Mouse (Mus musculus) C2C12 (cell line): Measurements from ENCODE around the gene Gm28308. TPM values are rescaled to one million over a fixed set of nuclear protein-coding genes. Genes with fewer than 3 reads are reported as not detected.

ENCODE experiments used
- H3K27me3 ChIP-seq: one replicate; pipeline ENCODE4 v1.6.1; 2011; ENCODE audit not compliant: control insufficient read depth, insufficient read depth, insufficient read length
- H3K36me3 ChIP-seq: one replicate; pipeline ENCODE4 v1.6.1; 2011; ENCODE audit not compliant: control insufficient read depth, insufficient read depth
- H3K4me3 ChIP-seq: one replicate; pipeline ENCODE4 v1.5.1; 2011; ENCODE audit warnings: mild to moderate bottlenecking, control low read depth; ENCODE audit not compliant: poor library complexity, insufficient read depth, severe bottlenecking
- H3K79me2 ChIP-seq: one replicate; pipeline ENCODE4 v1.6.1; 2011; ENCODE audit not compliant: control insufficient read depth, insufficient read depth
- H3K79me3 ChIP-seq: one replicate; pipeline ENCODE4 v1.6.1; 2011; ENCODE audit warnings: low read depth, control low read depth
- H3ac ChIP-seq: one replicate; pipeline ENCODE3; 2011; ENCODE audit warnings: low read depth; ENCODE audit not compliant: control insufficient read depth, insufficient read length
- CEBPB ChIP-seq: IDR thresholded peaks from one replicate; pipeline ENCODE4 v1.6.1; 2011; ENCODE audit warnings: low read depth, mild to moderate bottlenecking, control low read depth, moderate library complexity
- CTCF ChIP-seq: IDR thresholded peaks from one replicate; pipeline ENCODE4 v1.5.1; 2011; ENCODE audit not compliant: control insufficient read depth, insufficient read depth, insufficient read length
- FOSL1 ChIP-seq: IDR thresholded peaks from one replicate; pipeline ENCODE4 v1.8.0; 2011; ENCODE audit warnings: mild to moderate bottlenecking, low read length; ENCODE audit not compliant: poor library complexity, insufficient read depth, severe bottlenecking
- MAX ChIP-seq: IDR thresholded peaks from one replicate; pipeline ENCODE4 v1.6.1; 2011; ENCODE audit warnings: mild to moderate bottlenecking, control low read depth
- MYOD1 ChIP-seq: IDR thresholded peaks from one replicate; pipeline ENCODE4 v1.6.1; 2011; ENCODE audit warnings: low read depth; ENCODE audit not compliant: control insufficient read depth, insufficient read length
- MYOG ChIP-seq: IDR thresholded peaks from one replicate; pipeline ENCODE4 v1.6.1; 2011; ENCODE audit not compliant: control insufficient read depth, insufficient read length; ENCODE audit errors: extremely low read depth
- USF1 ChIP-seq: IDR thresholded peaks from one replicate; pipeline ENCODE4 v1.6.1; 2011; ENCODE audit warnings: low read depth, mild to moderate bottlenecking, control low read depth, moderate library complexity
- polyA plus RNA-seq: library from polyadenylated mRNA; unstranded; fragments of >200 nt; fragmentation: generic; extraction: Trizol; gene quantifications from one replicate; pipeline ENCODE4 v1.2.1, GENCODE M21; 2012; ENCODE audit warnings: missing spikeins

Gm28308 gene
- polyA plus RNA-seq, 1 experiment = 0.75 TPM

DNA sequence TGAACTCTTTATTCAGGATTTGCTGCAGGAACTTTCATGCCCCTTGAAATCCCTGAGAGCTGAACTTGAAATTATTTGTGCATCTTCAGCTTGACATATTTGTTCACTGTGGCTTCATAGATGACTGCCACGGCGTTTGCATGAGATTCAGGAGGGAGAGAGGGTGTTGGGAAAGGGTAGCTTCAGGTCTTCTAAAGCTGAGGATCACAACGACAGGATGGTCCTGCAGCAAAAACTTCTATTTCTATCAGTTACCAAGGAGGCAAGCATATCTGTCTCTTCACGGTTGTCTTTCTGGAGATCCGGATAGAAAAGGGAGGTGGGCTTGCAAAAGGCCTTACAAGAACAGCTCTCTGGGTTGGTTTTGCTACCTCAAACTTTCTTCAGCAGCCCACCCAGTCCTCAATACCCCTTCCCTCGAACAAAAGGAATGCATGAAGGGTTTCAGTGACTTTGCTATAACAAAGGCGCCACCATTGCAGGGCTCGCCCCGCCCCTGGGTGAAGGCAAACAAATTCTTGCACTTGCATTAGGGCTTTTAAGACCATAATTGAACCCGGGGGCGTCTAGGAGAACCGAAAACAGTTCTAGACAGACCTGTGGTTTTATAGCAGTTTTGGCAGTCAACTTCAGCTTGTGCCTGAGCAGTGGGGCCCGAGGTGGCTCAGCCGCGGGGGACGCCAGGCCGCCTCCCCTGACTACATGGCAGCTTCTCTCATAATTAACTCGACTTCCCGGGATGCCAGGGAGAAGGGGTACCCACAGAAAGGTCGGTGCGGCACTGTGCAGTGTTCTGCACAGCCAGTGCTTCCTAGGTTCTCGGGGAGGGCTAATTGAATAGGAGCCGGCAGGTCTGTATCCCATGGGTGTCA, 34.9 kb upstream of the Gm28308 start:
- H3ac ChIP-seq = peak overlapping the region; percentile 52

DNA sequence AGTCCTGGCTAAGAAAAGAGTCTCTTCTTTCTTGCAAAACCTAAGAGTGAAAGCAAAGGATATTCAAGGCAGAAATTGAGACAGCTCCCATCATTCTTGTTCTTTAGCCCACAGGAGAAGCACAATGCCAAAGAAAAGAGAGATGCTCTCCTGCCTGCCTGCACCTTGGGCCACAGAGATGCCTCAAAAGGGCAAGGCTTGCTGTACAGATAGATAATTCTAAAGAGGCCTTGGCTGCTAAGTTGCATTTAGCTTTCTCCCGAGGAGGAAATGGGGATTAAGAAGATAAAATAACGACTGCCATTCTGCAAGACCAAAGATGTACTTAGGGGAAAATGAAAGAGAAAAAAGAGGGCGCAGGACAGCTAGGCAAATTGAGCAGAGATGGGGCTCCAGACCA, 33.8 kb upstream of the Gm28308 start:
- peaks cover 95% of the 10 kb centered on the region for H3K79me2 ChIP-seq
- peak overlapping the region; percentile 75 for H3K4me3 ChIP-seq
- no peaks in the 10 kb centered on the region for H3K27me3 ChIP-seq
- peaks cover 66% of the 10 kb centered on the region for H3K79me3 ChIP-seq
- H3K36me3 ChIP-seq = peaks cover 19% of the 10 kb centered on the region
- TF ChIP-seq USF1 (no peak), MYOG (no peak), MYOD1 (no peak), MAX (no peak), CTCF (no peak), FOSL1 (no peak), CEBPB (no peak)
- peak overlapping the region; percentile 37 for H3ac ChIP-seq

More for the DNA sequence above, 34.9 kb upstream of the Gm28308 start:
- H3K79me2 ChIP-seq = peaks cover 89% of the 10 kb centered on the region
- no peaks in the 10 kb centered on the region for H3K27me3 ChIP-seq
- H3K79me3 ChIP-seq = peaks cover 61% of the 10 kb centered on the region
- H3K36me3 ChIP-seq = peaks cover 13% of the 10 kb centered on the region
- H3K4me3 ChIP-seq = peak overlapping the region; percentile 28
- TF ChIP-seq CTCF (no peak), CEBPB (no peak), USF1 (no peak), MYOG (no peak), MYOD1 (no peak), FOSL1 (no peak), MAX (no peak)

DNA sequence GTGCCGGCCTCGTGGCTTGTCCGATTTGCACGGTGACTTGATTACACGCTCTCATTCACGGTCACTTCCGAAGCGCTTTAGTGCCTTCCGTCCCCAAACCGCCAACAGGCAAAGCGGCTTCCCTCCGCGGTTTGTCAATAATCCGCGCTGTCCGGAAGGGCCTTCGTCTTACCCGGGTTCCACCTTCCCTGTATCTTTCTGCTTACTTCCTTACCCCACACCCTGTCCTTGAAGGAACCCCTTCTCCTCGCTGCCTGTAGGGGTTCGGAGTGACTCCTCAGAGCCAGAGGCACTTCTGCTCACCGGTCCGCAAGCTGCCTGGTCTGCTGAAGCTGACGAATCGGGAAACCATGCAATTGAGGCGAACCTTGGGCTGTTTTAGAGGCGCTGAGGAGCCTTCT, 33.3 kb upstream of the Gm28308 start:
- TF ChIP-seq CTCF = no peak
- TF ChIP-seq USF1 = no peak
- TF ChIP-seq MYOG = no peak
- no peak for TF ChIP-seq CEBPB
- TF ChIP-seq MYOD1 = no peak
- peak; percentile 42 for TF ChIP-seq MAX
- TF ChIP-seq FOSL1 = no peak
- Histone ChIP-seq H3K4me3 (peak overlapping the region; percentile 75), H3K36me3 (peaks cover 17% of the 10 kb centered on the region), H3ac (peak overlapping the region; percentile 37), H3K79me3 (peaks cover 72% of the 10 kb centered on the region), H3K79me2 (peaks cover 99% of the 10 kb centered on the region), H3K27me3 (no peaks in the 10 kb centered on the region)

DNA sequence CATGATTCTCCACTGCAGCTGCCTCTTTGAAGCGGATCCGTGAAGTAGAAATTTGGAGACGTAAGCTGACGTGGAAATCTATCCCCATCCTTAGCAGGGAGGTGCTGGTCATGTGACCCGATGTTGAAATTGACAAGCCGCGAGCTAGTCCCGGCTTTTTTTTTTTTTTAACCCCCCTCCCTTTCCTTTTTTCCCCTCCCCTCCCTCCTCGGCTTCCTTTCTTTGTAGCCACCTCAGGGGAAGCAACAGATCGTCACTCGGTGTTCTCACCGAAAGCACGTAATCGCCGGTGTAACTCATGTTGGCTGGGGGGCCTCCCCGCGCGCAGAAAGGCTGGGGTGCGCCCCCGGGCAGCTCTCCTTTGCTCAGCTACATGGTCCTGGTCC, 32.6 kb upstream of the Gm28308 start, which contains the start of gene Hoxa11:
Gene Hoxa11 (minus strand): TSS at position 54 of the 386 bp plus-strand sequence.
- Histone ChIP-seq H3K4me3 (peak within 1 kb of the TSS; percentile 75), H3K27me3 (no peaks in the 10 kb centered on the region), H3ac (peak within 1 kb of the TSS; percentile 91), H3K36me3 (peaks cover 17% of the 10 kb centered on the region), H3K79me3 (peaks cover 72% of the 10 kb centered on the region), H3K79me2 (peaks cover 100% of the 10 kb centered on the region)
- TF ChIP-seq MYOG (no peak), USF1 (peak; percentile 97), CEBPB (peak; percentile 84)

DNA sequence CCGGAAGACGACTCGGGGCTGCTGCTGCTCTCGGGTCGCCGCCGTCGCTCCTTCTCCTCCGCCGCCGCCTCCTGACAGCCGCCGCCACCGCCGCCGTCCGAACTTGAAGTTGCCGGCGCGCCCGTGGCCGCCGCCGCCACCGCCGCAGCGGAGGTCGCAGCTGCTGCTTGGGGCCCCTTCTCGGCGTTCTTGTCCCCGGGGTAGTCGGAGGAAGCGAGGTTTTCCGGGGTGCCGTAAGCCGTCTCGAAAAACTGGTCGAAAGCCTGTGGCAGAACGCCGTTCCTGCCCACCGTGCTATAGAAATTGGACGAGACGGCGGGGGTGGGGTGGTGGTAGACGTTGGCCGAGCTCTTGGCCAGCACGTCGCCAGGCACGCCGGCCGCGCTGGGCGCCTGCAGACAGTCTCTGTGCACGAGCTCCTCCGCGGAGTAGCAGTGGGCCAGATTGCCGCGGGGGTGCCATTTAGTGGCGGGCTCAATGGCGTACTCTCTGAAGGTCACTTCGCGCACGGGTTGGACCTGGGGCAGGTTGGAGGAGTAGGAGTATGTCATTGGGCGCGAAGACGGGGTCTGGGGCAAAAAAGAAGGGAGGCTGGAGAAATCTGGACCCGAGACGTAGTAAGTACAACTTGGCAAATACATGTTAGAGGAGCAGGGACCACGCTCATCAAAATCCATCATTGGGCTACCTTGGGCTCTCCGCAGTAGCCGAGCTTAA, 32.1 kb upstream of the Gm28308 start:
- TF ChIP-seq MYOG = no peak
- no peak for TF ChIP-seq MAX
- no peak for TF ChIP-seq CTCF
- no peak for TF ChIP-seq MYOD1
- no peak for TF ChIP-seq USF1
- no peak for TF ChIP-seq FOSL1
- no peak for TF ChIP-seq CEBPB
- H3ac ChIP-seq = peak overlapping the region; percentile 91
- no peaks in the 10 kb centered on the region for H3K27me3 ChIP-seq
- H3K36me3 ChIP-seq = peaks cover 13% of the 10 kb centered on the region
- peak overlapping the region; percentile 75 for H3K4me3 ChIP-seq
- H3K79me2 ChIP-seq = peaks cover 100% of the 10 kb centered on the region
- peaks cover 68% of the 10 kb centered on the region for H3K79me3 ChIP-seq
